Mouse (Mus musculus) forebrain, embryonic 11.5 days (tissue): Measurements from ENCODE around the gene Tiam1. TPM values are rescaled to one million over a fixed set of nuclear protein-coding genes. Genes with fewer than 3 reads are reported as not detected.
A peak's percentile ranks its signal among the peaks of the same experiment; 100 is the strongest.

Source experiments
- ATAC-seq: fragments of 200-750 bp; cut with Nextera tagmentation; replicated peaks from 2 replicates; pipeline ENCODE4 v1.8.0; 2017; ENCODE audit warnings: moderate TSS enrichment; ENCODE audit not compliant: low FRiP score
- DNase-seq: peaks from one replicate; pipeline ENCODE4 v3.0.0-alpha.2; 2017; ENCODE audit warnings: low spot score
- H3K27ac ChIP-seq: fragments of 300-500 bp; sonication (generic); 2 replicates; pipeline ENCODE4 v1.5.1; 2014; ENCODE audit warnings: low read depth, low read length
- H3K27me3 ChIP-seq: fragments of 300-500 bp; sonication (generic); 2 replicates; pipeline ENCODE4 v1.6.1; 2014; ENCODE audit warnings: mild to moderate bottlenecking, low read length, mixed read lengths; ENCODE audit not compliant: control insufficient read depth, insufficient read depth
- H3K36me3 ChIP-seq: fragments of 300-500 bp; sonication (generic); 2 replicates; pipeline ENCODE4 v1.6.1; 2014; ENCODE audit warnings: mild to moderate bottlenecking, low read length, moderate library complexity, mixed read lengths; ENCODE audit not compliant: control insufficient read depth, insufficient read depth
- H3K4me1 ChIP-seq: fragments of 300-500 bp; sonication (generic); replicated peaks from 2 replicates; pipeline ENCODE4 v1.6.1; 2014; ENCODE audit warnings: low read length, mixed read lengths; ENCODE audit not compliant: control insufficient read depth, insufficient read depth
- H3K4me2 ChIP-seq: fragments of 300-500 bp; sonication (generic); 2 replicates; pipeline ENCODE4 v1.6.1; 2014; ENCODE audit warnings: low read depth, mild to moderate bottlenecking, low read length, moderate library complexity, mixed read lengths; ENCODE audit not compliant: severe bottlenecking
- H3K4me3 ChIP-seq: fragments of 300-500 bp; sonication (generic); 2 replicates; pipeline ENCODE4 v1.5.1; 2014; ENCODE audit warnings: low read depth, low read length
- H3K9ac ChIP-seq: fragments of 300-500 bp; sonication (generic); 2 replicates; pipeline ENCODE4 v1.6.1; 2014; ENCODE audit warnings: low read length
- H3K9me3 ChIP-seq: fragments of 300-500 bp; sonication (generic); 2 replicates; pipeline ENCODE4 v1.6.1; 2016; ENCODE audit warnings: low read length, mixed read lengths; ENCODE audit not compliant: control insufficient read depth
- WGBS: fragments of 180-500 bp; shearing (Covaris S2); extraction: QIAGEN DNeasy Blood & Tissue Kit; methylation state at CpG from one replicate; pipeline ENCODE4 v1.1.7; 2014; 5-methylcytosine and 5-hydroxymethylcytosine counted together
- polyA plus RNA-seq: library from polyadenylated mRNA; unstranded; fragments of >200 nt; fragmentation: Nextera tagmentation; extraction: Ambion mirVana; gene quantifications from 2 replicates; pipeline ENCODE4 v1.2.1, GENCODE M21; 2014

Gene Tiam1
- polyA plus RNA-seq, 1 experiment from 2014 or later: 30.4 TPM

- H3K9me3 ChIP-seq: no peaks in the 10 kb centered on the region
- H3K27me3 ChIP-seq: no peaks in the 10 kb centered on the region
- H3K9ac ChIP-seq: no peak overlapping the region
- H3K4me3 ChIP-seq: no peak overlapping the region
- DNase-seq: no peak
- H3K4me2 ChIP-seq: no peak overlapping the region
- no peak overlapping the region for H3K27ac ChIP-seq
- no peaks in the 10 kb centered on the region for H3K4me1 ChIP-seq
- no peak for ATAC-seq
- no peaks in the 10 kb centered on the region for H3K36me3 ChIP-seq
- WGBS: 95% methylated on average over 1 of the region's 1 CpGs
Measured at GRCm38 (mm10) chr16:90091906-90092305, 51.7 kb downstream of the Tiam1 start.

GRCm38 (mm10) chr16:90091112-90091720, 52.4 kb downstream of the Tiam1 start:
- H3K9me3 ChIP-seq: no peaks in the 10 kb centered on the region
- H3K4me1 ChIP-seq: no peaks in the 10 kb centered on the region
- ATAC-seq (no peak), DNase-seq (no peak)
- H3K9ac ChIP-seq: no peak overlapping the region
- 91% methylated on average over 11 of the region's 11 CpGs for WGBS
- no peaks in the 10 kb centered on the region for H3K27me3 ChIP-seq
- H3K4me3 ChIP-seq: no peak overlapping the region
- no peaks in the 10 kb centered on the region for H3K36me3 ChIP-seq
- no peak overlapping the region for H3K4me2 ChIP-seq
- no peak overlapping the region for H3K27ac ChIP-seq

- 93% methylated on average over 13 of the region's 13 CpGs for WGBS
- Histone ChIP-seq H3K4me3 (no peak overlapping the region), H3K36me3 (no peaks in the 10 kb centered on the region), H3K9ac (no peak overlapping the region), H3K27ac (no peak overlapping the region), H3K9me3 (no peaks in the 10 kb centered on the region), H3K4me1 (no peaks in the 10 kb centered on the region), H3K4me2 (no peak overlapping the region), H3K27me3 (no peaks in the 10 kb centered on the region)
- DNase-seq: no peak
- ATAC-seq: no peak
Measured at GRCm38 (mm10) chr16:90090368-90090767, 53.2 kb downstream of the Tiam1 start.

- no peak for DNase-seq
- ATAC-seq: no peak
- no peaks in the 10 kb centered on the region for H3K9me3 ChIP-seq
Measured at GRCm38 (mm10) chr16:90087256-90087655, 56.3 kb downstream of the Tiam1 start.

GRCm38 (mm10) chr16:90086111-90086510, 57.5 kb downstream of the Tiam1 start:
- Histone ChIP-seq H3K4me2 (no peak overlapping the region), H3K9me3 (no peaks in the 10 kb centered on the region), H3K4me1 (no peaks in the 10 kb centered on the region), H3K27ac (no peak overlapping the region), H3K27me3 (no peaks in the 10 kb centered on the region), H3K36me3 (no peaks in the 10 kb centered on the region), H3K4me3 (no peak overlapping the region), H3K9ac (no peak overlapping the region)
- 91% methylated on average over 6 of the region's 6 CpGs for WGBS
- ATAC-seq (no peak), DNase-seq (no peak)

More at GRCm38 (mm10) chr16:90087256-90087655, 56.3 kb downstream of the Tiam1 start:
- Histone ChIP-seq H3K4me3 (no peak overlapping the region), H3K36me3 (no peaks in the 10 kb centered on the region), H3K9ac (no peak overlapping the region), H3K4me1 (no peaks in the 10 kb centered on the region), H3K27ac (no peak overlapping the region), H3K4me2 (no peak overlapping the region), H3K27me3 (no peaks in the 10 kb centered on the region)
- 89% methylated on average over 5 of the region's 5 CpGs for WGBS

- WGBS: 91% methylated on average over 14 of the region's 14 CpGs
- Histone ChIP-seq H3K4me2 (no peak overlapping the region), H3K4me3 (no peak overlapping the region), H3K4me1 (no peaks in the 10 kb centered on the region), H3K27ac (no peak overlapping the region), H3K9me3 (no peaks in the 10 kb centered on the region), H3K27me3 (no peaks in the 10 kb centered on the region), H3K9ac (no peak overlapping the region), H3K36me3 (no peaks in the 10 kb centered on the region)
- no peak for ATAC-seq
- no peak for DNase-seq
Measured at GRCm38 (mm10) chr16:90085580-90085979, 58.0 kb downstream of the Tiam1 start.

GRCm38 (mm10) chr16:90081125-90081524, 62.4 kb downstream of the Tiam1 start:
- Histone ChIP-seq H3K9ac (no peak overlapping the region), H3K36me3 (no peaks in the 10 kb centered on the region), H3K4me2 (no peak overlapping the region), H3K27ac (no peak overlapping the region), H3K4me3 (no peak overlapping the region), H3K27me3 (no peaks in the 10 kb centered on the region), H3K4me1 (no peaks in the 10 kb centered on the region), H3K9me3 (no peaks in the 10 kb centered on the region)
- ATAC-seq: no peak
- 77% methylated on average over 1 of the region's 1 CpGs for WGBS
- DNase-seq: no peak

- 67% methylated on average over 11 of the region's 11 CpGs for WGBS
- no peak overlapping the region for H3K27ac ChIP-seq
- no peaks in the 10 kb centered on the region for H3K27me3 ChIP-seq
- H3K36me3 ChIP-seq: no peaks in the 10 kb centered on the region
- H3K9ac ChIP-seq: no peak overlapping the region
- DNase-seq (no peak), ATAC-seq (no peak)
- no peak overlapping the region for H3K4me2 ChIP-seq
- no peaks in the 10 kb centered on the region for H3K9me3 ChIP-seq
- H3K4me1 ChIP-seq: no peaks in the 10 kb centered on the region; the same call in 1 of the 2 replicates
- H3K4me3 ChIP-seq: no peak overlapping the region
Measured at GRCm38 (mm10) chr16:90078806-90079381, 64.7 kb downstream of the Tiam1 start.

- H3K4me2 ChIP-seq: no peak overlapping the region
- ATAC-seq (peak; percentile 32; the same call in 1 of the 2 replicates), DNase-seq (no peak)
- H3K4me1 ChIP-seq: peaks cover 14% of the 10 kb centered on the region
- no peaks in the 10 kb centered on the region for H3K9me3 ChIP-seq
- no peaks in the 10 kb centered on the region for H3K36me3 ChIP-seq
- WGBS: 33% methylated on average over 7 of the region's 7 CpGs
- no peaks in the 10 kb centered on the region for H3K27me3 ChIP-seq
- no peak overlapping the region for H3K9ac ChIP-seq
- no peak overlapping the region for H3K4me3 ChIP-seq
- H3K27ac ChIP-seq: no peak overlapping the region; the same call in 1 of the 2 replicates
Measured at GRCm38 (mm10) chr16:90073510-90073909, 70.1 kb downstream of the Tiam1 start.
